Mouse (Mus musculus): Measurements from ENCODE around the gene Stc2.

Gene Stc2

GRCm38 (mm10) chr11:31366421-31366820, 3.5 kb downstream of the Stc2 start:
- no peak for DNase-seq (ENCODE audit: low spot score)

GRCm38 (mm10) chr11:31365981-31366380, 3.9 kb downstream of the Stc2 start:
- no peak for DNase-seq (ENCODE audit: low spot score)

- DNase-seq (ENCODE audit: low spot score), result no peak
Measured at GRCm38 (mm10) chr11:31365280-31365679, 4.6 kb downstream of the Stc2 start.

GRCm38 (mm10) chr11:31362856-31363255, 7.0 kb downstream of the Stc2 start:
- no peak for DNase-seq (ENCODE audit: low spot score)

- no peak for DNase-seq (ENCODE audit: low spot score)
Measured at GRCm38 (mm10) chr11:31362330-31362729, 7.5 kb downstream of the Stc2 start.

- DNase-seq (ENCODE audit: low spot score), result no peak
Measured at GRCm38 (mm10) chr11:31361047-31361446, 8.8 kb downstream of the Stc2 start.

GRCm38 (mm10) chr11:31359283-31359902, 10.5 kb downstream of the Stc2 start:
- no peak for DNase-seq (ENCODE audit: low spot score)

GRCm38 (mm10) chr11:31358453-31358852, 11.4 kb downstream of the Stc2 start:
- no peak for DNase-seq (ENCODE audit: low spot score)

- DNase-seq (ENCODE audit: low spot score), result no peak
Measured at GRCm38 (mm10) chr11:31356866-31357265, 13.0 kb downstream of the Stc2 start.

GRCm38 (mm10) chr11:31355737-31356136, 14.1 kb downstream of the Stc2 start:
- DNase-seq (ENCODE audit: low spot score), result no peak

GRCm38 (mm10) chr11:31354514-31354913, 15.4 kb downstream of the Stc2 start:
- DNase-seq (ENCODE audit: low spot score), result no peak
